Mouse (Mus musculus) olfactory bulb, adult 2 months (tissue): ENCODE measurements around the gene Bnc2.

ENCODE experiments used
- CTCF ChIP-seq: fragments of 200-500 bp; IDR thresholded peaks from 2 replicates; pipeline ENCODE4 v1.5.1; 2012; ENCODE audit warnings: low read depth, mild to moderate bottlenecking, low read length, moderate library complexity; ENCODE audit not compliant: insufficient read depth
- POLR2A ChIP-seq: fragments of 200-500 bp; IDR thresholded peaks from 2 replicates; pipeline ENCODE4 v1.6.1; 2012; ENCODE audit warnings: mild to moderate bottlenecking, low read depth, low read length, moderate library complexity; ENCODE audit not compliant: insufficient read depth

- no peak for TF ChIP-seq POLR2A
- no peak for TF ChIP-seq CTCF
Measured at GRCm38 (mm10) chr4:84388991-84389390, 286.1 kb downstream of the Bnc2 start.
